Mouse (Mus musculus): ENCODE results near the gene Mindy4.

- TF ChIP-seq CTCF (conservative IDR thresholded peaks at IDR 0.05; ENCODE audit: low read length), result no peak
- TF ChIP-seq NANOG (IDR thresholded peaks at IDR 0.05; ENCODE audit: borderline replicate concordance, low read length), result no peak
- no peak for TF ChIP-seq POU5F1 (IDR thresholded peaks at IDR 0.05; ENCODE audit: borderline replicate concordance, low read length)
These were observed 84.9 kb downstream of the Mindy4 start for GRCm38 (mm10) chr6:55288007-55288602.
